Mouse (Mus musculus) heart, postnatal 14 days (tissue): Measurements from ENCODE around the gene Gm10662. TPM values are rescaled to one million over a fixed set of nuclear protein-coding genes. Genes with fewer than 3 reads are reported as not detected.
"Not testable (repeated sequence)": the region's sequence is repeated elsewhere in the genome, so short reads cannot be mapped to it uniquely, and the experiment has no call there.

Experiments used
- DNase-seq, 2 experiments: peaks; one replicate each; pipeline ENCODE4 v3.0.0; 2021 to 2022
- intact Hi-C: fragments of 180-260 bp; cut with DNase I; formaldehyde crosslinking; loops from one replicate; pipeline ENCODE4 v1.15.1; 2025
- long read RNA-seq, 2 experiments: library from polyadenylated mRNA; stranded (forward); transcript quantifications; one replicate each; pipeline ENCODE4 v2.0.0; 2021
- total RNA-seq, 2 experiments: library from RNA; stranded (reverse); gene quantifications; 2 replicates each; pipeline ENCODE4 v1.2.3; 2021

The Gm10662 gene
- total RNA-seq: not detected
- long read RNA-seq, experiment 1: 0 reads
- long read RNA-seq, experiment 2: 0 reads

- DNase-seq, intact Hi-C loops: not testable (repeated sequence)
Observed at GRCm38 (mm10) chr7:23144380-23144779, at the start of gene Gm10662. Gene Gm10662, minus strand, starts transcription at chr7:23144480.

GRCm38 (mm10) chr7:23163505-23163904, 19.2 kb upstream of the Gm10662 start:
- intact Hi-C loops, DNase-seq: not testable (repeated sequence)

Other genes with a start within 250 kb of the Gm10662 start
- gene Gm4214, start 159.8 kb downstream of the Gm10662 start, total RNA-seq: not detected
- not detected for gene Gm4216, start 124.6 kb downstream of the Gm10662 start, total RNA-seq
- not detected for gene Vmn1r163, start 88.9 kb downstream of the Gm10662 start, total RNA-seq
- not detected for gene Gm8720, start 77.0 kb downstream of the Gm10662 start, total RNA-seq
- gene Vmn1r165, start 72.9 kb upstream of the Gm10662 start, total RNA-seq: not detected
- not detected for gene Vmn1r166, start 107.2 kb upstream of the Gm10662 start, total RNA-seq
- not detected for gene Gm6902, start 134.4 kb upstream of the Gm10662 start, total RNA-seq
- not detected for gene Nlrp4e, start 156.7 kb upstream of the Gm10662 start, total RNA-seq
- under 1 TPM in 1 of 2 experiments, not detected in 1; 0.12 TPM for gene Nlrp5, start 241.4 kb upstream of the Gm10662 start, total RNA-seq